Mouse (Mus musculus) brain, embryonic 18.5 days (tissue): ENCODE data around the gene Vps13d.

Experiments used
- DNase-seq: peaks from one replicate; pipeline ENCODE4 v3.0.0-alpha.2; 2012; ENCODE audit warnings: low read depth, low spot score

Vps13d gene

DNA sequence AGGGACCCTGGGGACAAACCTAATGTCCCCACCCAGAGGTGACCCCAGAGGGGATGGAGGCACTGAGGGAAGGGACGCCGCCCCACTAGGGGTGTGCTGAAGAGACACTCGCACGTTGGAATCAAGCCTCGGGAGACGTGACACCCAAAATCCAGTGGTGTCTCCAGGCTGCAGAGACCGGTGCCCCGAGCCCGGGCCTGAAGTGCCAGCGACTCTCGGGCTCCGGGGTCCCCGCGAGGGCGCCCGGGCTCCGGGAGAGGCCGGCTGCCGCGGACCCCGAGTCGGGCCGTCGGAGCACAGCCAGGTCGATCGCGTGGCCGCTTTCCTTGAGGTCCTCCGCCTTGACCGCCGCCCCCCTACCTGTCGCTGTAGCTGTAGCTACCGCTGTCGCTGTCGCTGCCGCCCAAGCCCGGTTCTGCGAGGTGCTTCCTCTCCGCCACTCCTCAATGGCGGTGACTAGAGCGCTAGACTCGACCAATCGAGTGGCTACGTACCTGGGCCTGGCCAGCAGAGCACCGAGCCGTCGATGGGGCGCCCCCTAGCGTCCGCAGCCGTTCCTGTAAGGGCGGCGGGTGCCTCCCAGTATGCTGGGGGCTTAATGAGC lies at the start of gene Vps13d:
TSS of gene Vps13d (minus strand) at position 447 of the 604 bp plus-strand sequence.
- peak; percentile 79 for DNase-seq

DNA sequence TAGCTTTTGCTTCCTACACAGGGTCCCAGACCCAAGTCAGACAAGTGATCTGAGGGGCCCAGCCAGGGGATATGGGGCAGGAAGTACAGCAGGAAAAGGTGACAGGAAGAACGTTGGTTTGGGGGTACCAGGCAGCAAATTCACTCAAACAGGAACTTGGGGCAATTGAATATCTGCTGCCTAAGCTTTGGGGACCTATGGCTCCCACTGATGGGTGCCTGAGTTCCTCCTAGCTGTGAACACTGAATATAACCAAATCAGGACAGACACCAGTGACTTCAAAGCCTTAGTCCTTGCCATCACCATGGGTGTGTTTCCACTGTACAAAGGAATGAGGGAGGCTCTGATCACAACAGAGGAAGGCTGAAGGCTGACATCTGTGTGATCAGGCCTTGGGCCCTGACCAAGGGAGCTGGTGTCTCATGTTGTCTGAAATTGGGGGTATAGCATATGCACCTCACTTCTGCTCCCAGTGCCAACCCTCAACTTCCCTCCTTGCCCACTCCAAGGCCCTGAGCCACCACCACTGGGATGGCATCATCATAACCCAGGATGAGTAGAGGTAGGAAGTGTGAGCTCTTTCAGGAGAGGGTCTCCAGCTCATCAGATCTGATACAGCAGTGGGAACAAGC lies 48.0 kb upstream of the Vps13d start:
- DNase-seq, result no peak

DNA sequence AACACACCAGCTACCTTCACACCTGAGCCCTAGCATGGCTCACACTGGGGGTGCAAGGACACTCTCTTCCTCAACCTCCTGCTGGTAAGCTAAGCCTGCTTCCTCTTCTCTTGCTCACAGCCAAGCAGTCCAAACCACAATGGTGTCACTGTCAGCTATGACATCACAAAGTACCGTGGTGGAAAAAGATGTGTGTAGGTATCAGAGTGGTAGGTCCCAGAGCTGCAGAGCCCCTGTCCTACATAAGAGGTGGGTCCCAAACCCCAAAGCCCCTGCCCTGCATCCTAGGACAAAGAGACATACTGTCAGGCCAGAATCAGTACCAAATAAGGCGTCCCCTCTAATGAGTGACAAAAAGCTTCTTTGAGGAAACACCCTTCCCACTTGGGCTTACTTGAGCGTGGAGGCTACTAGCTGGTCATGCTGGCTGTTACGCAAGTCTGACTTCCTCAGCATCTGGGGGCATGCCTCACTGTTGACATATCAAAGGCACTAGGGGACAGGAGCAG lies 46.0 kb upstream of the Vps13d start:
- no peak for DNase-seq

DNA sequence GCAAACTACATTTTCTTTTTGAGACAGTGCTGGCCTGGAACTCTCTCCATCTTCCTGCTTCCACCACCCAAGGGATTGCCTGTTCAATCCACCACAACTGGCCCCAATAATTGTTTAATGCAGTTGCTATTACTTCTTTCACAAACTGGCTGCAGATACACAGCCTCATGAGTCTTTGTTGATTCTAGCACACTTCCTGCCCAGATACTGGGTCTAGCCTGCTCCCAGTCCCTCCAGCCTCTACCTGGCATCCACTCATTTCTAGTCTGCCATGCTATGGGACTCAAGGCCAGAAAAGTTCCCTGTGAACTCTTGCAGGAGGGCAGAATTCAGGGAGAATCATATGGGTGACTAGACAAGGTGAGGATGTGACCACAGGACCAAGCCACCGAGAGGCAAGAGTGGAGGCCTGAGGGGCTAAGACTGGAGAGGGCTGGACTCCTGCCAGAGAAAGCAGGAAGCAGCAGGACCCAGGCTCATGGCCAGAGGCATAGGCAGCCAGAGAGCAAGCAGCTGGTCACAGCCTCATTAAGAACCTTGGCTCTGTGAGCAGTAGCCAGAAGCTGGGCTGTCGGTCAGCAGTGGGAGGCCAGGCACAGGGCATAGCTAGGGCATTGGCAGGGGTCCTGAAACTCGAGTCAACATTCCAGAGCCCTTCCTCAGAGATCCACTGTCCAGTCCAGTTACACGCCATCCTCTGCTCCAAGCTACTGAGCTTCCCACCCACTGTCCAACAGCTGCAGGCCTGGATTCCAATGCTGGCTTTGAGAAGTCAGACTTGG lies 44.4 kb upstream of the Vps13d start:
- DNase-seq, result no peak

DNA sequence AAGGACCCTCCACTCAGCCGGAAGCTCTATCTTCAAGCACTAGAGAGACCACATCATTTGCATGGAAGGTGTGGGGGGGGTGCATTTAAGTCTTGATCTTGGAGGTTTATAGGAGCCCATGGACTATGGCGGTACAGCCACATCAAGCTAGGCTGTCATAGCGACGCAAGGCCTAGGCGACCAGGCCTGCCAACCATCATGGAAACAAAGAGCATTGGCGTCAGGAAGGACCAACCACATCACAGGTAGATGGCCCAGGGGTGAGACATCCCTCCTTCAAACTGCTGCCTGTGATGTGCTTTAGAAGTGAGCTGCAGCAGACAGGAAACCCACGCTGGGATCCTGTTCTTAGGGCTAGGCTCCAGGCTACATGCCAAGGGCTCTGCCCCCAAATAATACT lies 41.2 kb upstream of the Vps13d start:
- DNase-seq, result no peak

DNA sequence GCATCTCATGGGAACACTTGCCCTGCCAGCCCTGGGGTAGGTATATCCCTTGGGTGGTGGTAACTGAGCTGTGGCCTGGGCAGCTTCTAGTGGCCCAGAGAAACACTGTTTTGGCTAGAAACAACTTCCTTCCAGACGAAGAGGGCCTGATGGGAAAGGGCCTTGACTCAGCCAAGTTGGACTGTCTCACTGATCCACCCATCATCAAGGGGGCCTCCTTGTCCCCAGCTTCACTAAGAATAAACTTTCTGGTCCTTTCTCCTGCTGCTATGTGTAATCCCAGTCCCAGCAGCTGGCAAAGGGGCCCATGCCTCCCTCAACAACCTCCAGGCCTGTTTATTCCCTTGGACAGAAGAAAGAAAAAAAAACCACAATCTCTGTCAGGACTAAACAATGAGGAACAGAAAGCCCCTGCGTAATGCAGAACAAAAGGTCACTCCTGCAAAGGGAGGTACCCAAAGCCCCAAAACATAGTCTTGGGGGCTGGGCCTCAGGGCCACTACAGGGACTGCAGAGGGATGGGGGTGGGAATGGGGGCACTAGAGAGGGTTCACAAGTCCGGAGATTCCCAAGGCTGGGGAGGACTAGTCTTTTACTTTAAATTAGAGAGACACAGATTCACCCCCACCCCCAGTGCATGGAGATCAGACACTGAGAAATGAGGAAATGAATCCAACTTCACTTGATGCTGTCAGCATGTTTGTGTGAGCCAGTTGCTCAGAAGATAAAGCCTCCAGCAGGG lies 38.9 kb upstream of the Vps13d start:
- no peak for DNase-seq

DNA sequence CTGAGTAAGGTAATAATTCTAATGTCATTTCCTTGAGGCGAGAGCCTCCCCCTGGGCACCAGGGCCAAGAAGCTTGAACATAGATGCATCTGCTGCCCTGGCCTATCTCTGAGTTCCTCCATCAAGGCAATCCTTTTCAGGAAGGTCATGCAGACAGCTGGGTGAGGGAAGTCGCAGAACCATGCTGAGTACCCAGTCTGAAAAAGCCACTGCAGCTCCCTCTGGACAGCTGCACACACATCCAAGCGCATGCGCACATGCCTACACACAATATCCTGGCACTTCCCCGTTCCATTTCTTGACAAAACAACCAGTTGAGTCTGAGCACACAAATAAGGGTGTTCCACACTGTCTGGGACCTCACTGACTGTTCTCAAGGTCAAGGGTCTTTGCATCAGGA lies 36.9 kb upstream of the Vps13d start:
- no peak for DNase-seq

DNA sequence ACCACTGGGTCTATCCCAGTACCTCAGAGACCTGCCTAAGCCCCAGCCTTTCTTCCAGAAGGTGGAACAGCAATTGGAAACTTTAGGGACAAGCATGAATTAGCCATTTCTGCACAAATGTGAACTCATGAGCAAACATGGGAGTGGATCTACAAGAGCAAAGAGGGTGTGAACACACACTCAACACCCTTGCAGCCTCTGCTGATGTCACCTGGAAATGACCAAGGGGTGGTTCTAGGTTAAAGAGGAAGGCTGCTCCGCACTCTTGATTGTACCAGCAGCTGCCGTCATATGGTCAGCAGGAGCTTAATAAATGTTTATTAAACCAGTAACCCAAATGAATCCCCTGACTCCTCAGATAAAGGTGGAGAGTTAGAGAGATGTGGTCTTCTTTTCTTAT lies 35.8 kb upstream of the Vps13d start:
- DNase-seq, result no peak

DNA sequence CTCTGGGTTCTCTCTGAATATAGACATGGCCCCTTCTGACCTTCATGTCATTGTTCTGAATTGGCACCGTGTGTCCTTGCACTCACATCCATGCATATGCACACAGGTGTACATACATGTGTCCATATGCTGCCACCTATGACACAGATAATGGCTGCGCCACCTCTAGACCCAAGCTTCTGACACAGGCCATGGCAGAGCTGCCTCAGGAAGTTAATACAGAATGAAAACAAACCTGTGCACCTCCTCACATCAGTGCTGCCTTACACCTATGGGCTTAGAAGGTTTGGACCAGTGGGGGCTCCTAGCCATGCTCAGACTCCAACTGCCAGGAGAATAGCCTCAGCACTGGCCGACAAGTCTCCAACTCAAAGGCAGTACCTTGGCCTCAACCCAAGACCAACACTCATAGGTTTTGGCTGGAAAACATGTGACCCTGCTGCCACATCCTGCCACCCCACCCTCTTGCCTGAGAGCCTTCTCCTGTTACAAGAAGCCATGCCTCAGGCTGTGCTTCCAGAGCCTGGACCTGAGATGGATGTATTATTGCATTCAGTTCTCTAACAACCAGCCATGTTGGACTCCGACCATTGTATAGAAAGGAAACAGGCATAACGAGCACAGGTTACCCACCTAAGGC lies 34.8 kb upstream of the Vps13d start:
- DNase-seq, result no peak

DNA sequence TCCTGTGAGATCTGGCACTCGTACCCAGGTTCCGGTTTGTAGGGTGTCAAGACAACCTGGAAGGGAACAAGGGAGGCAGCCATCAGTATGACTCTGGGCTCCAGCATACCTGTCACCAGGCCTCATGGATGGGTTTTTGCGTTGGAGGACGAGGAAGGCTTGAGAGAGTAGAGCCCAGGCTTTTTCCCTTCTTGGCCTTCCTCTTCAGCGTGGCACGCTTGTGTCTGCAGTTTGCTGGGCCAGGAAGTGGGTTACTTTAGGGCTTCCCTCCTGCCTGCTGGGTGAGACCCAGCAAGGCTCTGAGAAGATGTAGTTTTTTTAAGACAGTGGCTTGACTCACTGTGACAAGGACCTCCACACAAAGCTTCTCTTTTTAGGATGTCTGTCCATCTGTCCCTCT lies 34.2 kb upstream of the Vps13d start:
- DNase-seq, result no peak

DNA sequence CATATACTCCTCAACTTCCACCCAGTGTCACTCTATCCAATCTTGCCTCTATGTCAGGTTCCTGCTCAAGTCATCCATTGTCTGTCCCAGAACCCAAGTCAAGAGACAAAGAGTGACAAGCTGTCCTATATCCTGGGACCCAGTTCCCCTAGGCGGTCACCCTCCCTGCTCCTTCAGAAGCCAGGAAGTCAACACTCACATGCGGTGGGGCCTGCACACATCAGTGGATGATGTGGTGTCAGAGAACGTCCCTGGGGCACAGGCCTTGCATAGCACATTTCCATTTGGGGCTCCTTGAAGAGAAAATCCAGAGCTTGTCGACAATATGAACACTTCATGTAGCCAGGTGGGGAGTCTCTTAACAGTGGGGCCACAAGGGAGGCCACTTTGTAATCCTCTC lies 29.8 kb upstream of the Vps13d start:
- DNase-seq, result no peak

DNA sequence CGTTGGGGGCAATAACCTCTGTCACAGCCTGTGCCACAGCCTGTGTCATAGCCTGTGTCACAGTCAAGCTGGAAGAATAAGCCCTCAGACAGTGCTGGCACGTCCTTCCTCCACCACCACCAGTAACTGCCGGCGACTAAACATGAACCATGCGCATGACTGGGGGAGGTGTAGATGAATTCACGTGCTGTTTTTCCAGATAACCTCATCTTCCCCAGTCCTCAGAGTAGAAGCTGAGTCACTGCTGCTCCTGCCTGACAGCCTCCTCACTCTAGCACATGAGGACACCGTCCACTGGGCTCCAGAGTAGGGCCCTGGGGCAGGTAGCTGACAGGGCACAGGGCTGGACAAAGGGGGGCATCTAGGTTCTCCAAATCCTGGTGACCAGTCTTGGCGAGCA lies 27.3 kb upstream of the Vps13d start:
- DNase-seq, result no peak

DNA sequence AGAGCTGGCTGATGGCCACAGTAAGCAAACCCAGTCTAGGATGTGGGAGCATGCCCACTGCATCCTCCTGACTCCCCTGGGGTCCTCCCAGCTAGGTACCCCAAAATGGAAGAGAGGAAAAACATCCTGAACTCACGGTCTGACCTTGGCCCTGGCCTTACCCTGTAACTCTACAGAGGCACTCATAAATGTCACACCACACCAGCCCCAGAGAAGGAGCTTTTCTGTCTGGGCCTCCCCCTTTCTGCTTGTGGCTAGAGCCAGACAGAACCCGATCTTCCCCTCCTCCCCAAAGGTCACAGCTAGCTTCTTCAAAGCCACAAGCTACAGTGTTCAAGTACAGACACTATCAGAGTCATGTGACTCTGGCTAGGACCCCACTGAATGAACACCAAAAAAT lies 26.6 kb upstream of the Vps13d start:
- DNase-seq, result no peak

DNA sequence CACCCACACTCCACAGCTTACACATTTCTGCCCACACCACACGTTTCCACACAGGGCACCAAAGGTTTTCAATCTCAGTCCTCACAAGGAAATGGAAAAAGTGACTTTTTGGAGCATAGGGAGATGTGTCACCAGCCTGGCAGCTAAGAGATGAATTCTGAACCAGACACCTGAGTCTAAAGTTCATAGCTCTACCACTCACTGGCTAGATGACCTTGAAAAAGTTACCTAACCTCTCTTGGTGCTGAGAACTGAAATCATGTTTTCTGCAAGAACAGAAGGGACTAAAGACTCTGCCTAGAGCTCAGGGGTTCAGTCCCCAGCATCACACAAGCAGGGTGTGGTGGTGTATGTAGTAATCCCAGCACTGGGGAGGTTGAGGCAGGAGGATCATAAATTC lies 25.2 kb upstream of the Vps13d start:
- DNase-seq, result no peak

DNA sequence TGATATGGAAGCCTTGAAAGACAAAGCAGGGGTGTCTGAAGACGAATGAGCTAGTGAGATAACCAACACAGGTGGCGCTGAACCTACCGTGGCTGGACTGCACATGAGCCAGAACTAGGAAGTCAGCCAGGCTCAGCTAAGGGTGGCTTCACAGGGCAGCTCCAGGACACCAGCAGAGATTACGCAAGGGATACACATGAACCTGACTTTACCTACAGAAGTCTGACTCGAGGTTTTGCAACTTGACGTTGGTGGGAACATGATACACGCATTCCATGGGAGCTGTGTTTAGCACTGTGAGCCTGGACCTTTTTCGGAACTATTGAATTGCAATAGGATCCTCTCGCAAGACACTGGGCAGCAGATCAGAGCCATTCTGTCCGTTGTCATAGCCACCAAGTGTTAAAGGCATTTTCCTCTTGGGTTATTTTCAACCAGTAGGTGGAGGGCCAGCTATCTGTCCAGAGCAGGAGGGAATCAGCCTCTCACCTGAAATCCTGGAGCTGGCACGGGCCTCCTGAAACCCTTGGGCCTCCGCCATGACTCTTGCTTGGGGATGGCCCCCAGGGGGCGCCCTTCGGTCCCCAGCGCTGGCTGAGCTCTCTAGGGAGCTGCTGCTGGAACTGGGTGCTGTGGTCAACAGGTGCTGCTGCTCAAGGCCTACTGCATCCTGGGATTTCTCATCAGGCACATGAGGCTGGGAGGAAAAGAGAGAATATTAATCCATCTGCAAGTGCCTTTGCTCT lies 24.6 kb upstream of the Vps13d start:
- no peak for DNase-seq

DNA sequence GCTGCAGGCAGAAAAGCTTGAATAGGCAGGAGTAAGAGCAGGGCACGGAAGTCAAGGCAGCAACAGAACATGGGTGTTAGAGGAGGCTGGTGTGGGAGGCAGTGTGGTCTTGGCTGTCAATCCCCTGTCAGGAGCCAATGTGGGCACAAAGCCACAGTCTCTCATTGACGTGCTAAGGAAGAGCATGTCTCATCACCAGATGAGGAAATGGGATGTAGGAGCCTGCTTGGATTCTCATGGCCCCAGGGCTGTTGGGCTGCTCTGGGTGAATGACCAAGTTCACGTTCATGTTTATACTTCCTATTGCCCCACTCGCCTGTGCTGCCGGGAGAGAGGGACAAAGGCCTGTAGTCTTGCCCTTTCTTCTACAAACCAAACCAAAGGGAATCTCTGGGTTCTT lies 23.0 kb upstream of the Vps13d start:
- DNase-seq, result no peak

DNA sequence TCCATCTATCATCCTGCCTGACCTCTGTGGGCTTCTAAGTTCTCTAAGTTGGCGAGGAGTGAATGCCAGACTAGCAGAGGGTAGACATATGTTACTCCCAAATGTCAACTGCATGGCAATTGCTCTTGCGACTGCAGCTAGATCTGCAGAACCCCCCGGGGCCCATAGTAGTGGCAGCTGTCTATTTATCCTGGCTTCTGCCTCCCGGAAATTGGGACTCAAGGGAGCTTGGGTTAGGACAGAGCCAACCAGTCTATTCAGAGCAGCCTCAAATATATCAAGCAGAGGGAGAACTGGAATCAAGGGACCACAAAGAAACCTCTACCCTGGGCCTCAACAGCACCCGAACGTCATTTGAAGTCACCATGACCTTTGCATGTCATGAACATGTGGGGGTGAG lies 22.2 kb upstream of the Vps13d start:
- no peak for DNase-seq

DNA sequence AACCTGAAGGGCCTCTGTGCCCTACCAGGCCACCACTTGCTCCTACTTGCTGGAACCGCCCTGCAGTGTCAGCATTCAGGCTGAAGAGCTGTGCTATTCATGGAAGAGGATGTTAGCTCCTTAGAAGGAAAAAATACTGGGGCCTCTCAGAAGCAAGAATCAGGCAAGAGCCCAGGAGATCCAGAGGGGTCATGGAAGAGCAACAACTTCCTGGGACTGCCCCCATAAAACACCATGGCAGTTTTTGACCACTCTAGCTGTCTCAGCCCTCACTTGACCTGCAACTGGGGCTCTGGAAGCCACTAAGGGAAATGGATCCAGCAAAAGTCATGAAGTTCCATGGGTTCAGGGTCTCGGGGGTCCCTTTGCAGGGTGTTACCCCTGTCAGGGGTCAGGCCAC lies 20.6 kb upstream of the Vps13d start:
- no peak for DNase-seq

DNA sequence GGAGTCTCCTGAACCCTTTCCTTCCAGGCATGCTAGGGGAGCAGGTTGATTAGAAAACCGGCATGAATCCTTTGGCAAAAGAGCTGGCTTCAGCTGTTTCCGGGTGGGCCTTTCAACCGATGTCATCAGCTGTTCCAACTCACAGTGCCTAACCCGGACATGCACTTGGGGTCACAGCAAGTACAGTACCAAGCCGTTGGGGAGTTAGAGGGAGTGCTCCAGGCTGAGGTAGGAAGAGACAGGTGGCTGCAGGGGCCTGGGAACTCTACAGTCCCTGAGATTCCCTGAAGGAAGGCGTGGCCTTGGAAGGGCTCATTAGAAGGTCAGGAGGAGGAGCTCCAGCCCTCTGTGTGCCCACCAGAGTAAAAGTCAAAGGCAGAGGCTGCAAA lies 20.0 kb upstream of the Vps13d start:
- DNase-seq, result no peak

DNA sequence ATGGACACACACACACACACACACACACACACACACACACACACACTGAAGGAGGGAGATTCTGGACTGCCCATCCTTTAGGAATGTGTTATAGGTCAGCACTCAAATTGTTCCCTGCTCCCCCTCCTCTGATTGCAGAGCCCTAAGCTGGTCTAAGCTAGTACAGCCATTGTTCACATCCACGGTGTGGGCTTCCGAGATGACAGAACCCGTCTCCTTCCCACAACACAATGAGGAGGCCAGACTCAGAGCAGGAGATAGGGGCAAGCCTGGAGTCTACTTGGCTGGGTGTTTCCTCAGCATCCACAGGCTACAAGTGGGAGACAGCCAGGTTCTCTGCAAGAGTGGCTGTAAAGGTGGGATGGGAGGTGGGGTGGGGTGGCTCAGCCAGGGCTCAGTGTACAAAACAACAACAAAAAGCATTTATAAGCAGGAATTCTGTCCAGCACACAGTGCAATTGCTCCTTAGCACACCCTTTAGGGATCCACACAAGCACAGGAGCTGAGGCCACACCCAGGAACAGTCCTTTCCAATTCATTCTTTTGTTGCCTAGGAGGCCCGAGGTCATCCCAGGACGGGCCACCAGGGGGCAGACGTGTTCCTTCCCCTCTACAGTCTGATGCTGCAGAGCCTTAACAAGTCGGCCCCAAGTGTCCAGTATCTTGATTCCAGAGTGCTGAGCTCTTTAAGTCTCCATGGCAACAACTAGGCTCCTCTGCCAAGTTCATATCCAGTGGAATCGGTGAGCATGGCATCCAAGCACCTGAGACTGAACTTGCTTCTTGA lies 19.4 kb upstream of the Vps13d start:
- DNase-seq, result no peak
